Mouse (Mus musculus) CH12.LX (cell line): ENCODE measurements around the gene Hnrnpul1. TPM values are rescaled to one million over a fixed set of nuclear protein-coding genes. Genes with fewer than 3 reads are reported as not detected.

Experiments used
- DNase-seq: peaks from one replicate; pipeline ENCODE4 v3.0.0-alpha.2; 2013; ENCODE audit errors: extremely low read depth
- H3K27ac ChIP-seq: 2 replicates; pipeline ENCODE4 v1.5.1; 2012; ENCODE audit warnings: low read depth, mild to moderate bottlenecking, control low read depth, moderate library complexity; ENCODE audit not compliant: insufficient read depth
- H3K27me3 ChIP-seq: replicated peaks from 2 replicates; pipeline ENCODE3; 2012; ENCODE audit warnings: inconsistent platforms
- H3K36me3 ChIP-seq, 2 experiments: replicated peaks in 1 of 2; 2 replicates each; pipeline versions ENCODE3 to v1.6.1; 2012; ENCODE audit warnings: inconsistent platforms in 1 of 2, low read length in 1 of 2, mild to moderate bottlenecking in 1 of 2, mixed read lengths in 1 of 2, moderate library complexity in 1 of 2; ENCODE audit not compliant: control insufficient read depth in 1 of 2, insufficient read depth in 1 of 2
- H3K4me1 ChIP-seq, 2 experiments: 2 replicates each; pipeline ENCODE4 v1.6.1; 2012; ENCODE audit warnings: inconsistent platforms in 1 of 2, moderate library complexity in 1 of 2; ENCODE audit not compliant: insufficient read depth in 2 of 2, control insufficient read depth in 1 of 2
- H3K4me2 ChIP-seq: 2 replicates; pipeline ENCODE4 v1.6.1; 2012; ENCODE audit warnings: low read depth, mild to moderate bottlenecking, control low read depth; ENCODE audit not compliant: poor library complexity, insufficient read depth, severe bottlenecking
- H3K4me3 ChIP-seq, 3 experiments: fragments of 150-350 bp in 1 of 3; sonication (generic) in 1 of 3; replicated peaks in 1 of 3; 2 replicates each; pipeline versions ENCODE3 to v1.5.1; 2011 to 2012; ENCODE audit warnings: low read depth in 2 of 3, low read length in 2 of 3, mild to moderate bottlenecking in 2 of 3, moderate library complexity in 2 of 3, control low read depth in 1 of 3, improper control_type of control experiment in 1 of 3, inconsistent platforms in 1 of 3, mixed read lengths in 1 of 3; ENCODE audit not compliant: poor library complexity in 1 of 3
- H3K79me2 ChIP-seq: replicated peaks from 2 replicates; pipeline ENCODE4 v1.6.1; 2012; ENCODE audit warnings: mild to moderate bottlenecking, moderate library complexity; ENCODE audit not compliant: control insufficient read depth, poor library complexity, insufficient read depth, severe bottlenecking; ENCODE audit errors: extremely low read depth
- H3K9ac ChIP-seq: 2 replicates; pipeline ENCODE4 v1.6.1; 2012; ENCODE audit warnings: low read depth, mild to moderate bottlenecking, control low read depth, moderate library complexity; ENCODE audit not compliant: insufficient read depth
- H3K9me3 ChIP-seq: replicated peaks from 2 replicates; pipeline ENCODE3; 2012; ENCODE audit warnings: low read length, inconsistent platforms, mixed read lengths
- BHLHE40 ChIP-seq: IDR thresholded peaks from 2 replicates; pipeline ENCODE4 v1.6.1; 2011; ENCODE audit warnings: mild to moderate bottlenecking, low read depth, low read length, improper control_type of control experiment
- CHD1 ChIP-seq: IDR thresholded peaks from 2 replicates; pipeline ENCODE4 v1.6.1; 2012; ENCODE audit warnings: low read depth, low read length, improper control_type of control experiment, inconsistent platforms
- CHD2 ChIP-seq: IDR thresholded peaks from 2 replicates; pipeline ENCODE4 v1.6.1; 2011; ENCODE audit warnings: low read length, improper control_type of control experiment
- CTCF ChIP-seq, 2 experiments: IDR thresholded peaks in 1 of 2; conservative IDR thresholded peaks in 1 of 2; 2 replicates each; pipeline ENCODE4 v1.5.1; 2011 to 2012; ENCODE audit warnings: low read depth in 2 of 2, low read length in 2 of 2, improper control_type of control experiment in 1 of 2, inconsistent platforms in 1 of 2, mild to moderate bottlenecking in 1 of 2, moderate library complexity in 1 of 2
- E2F4 ChIP-seq: IDR thresholded peaks from 2 replicates; pipeline ENCODE4 v1.6.1; 2011; ENCODE audit warnings: low read depth, low read length, improper control_type of control experiment; ENCODE audit not compliant: insufficient replicate concordance
- ELF1 ChIP-seq: IDR thresholded peaks from 2 replicates; pipeline ENCODE4 v1.6.1; 2014; ENCODE audit warnings: low read depth, mild to moderate bottlenecking, inconsistent platforms, low read length, improper control_type of control experiment
- EP300 ChIP-seq: IDR thresholded peaks from 2 replicates; pipeline ENCODE4 v1.6.1; 2011; ENCODE audit warnings: low read length, improper control_type of control experiment
- ETS1 ChIP-seq: conservative IDR thresholded peaks from 2 replicates; pipeline ENCODE4 v1.6.1; 2012; ENCODE audit warnings: low read depth, mild to moderate bottlenecking, inconsistent platforms, low read length, improper control_type of control experiment, moderate library complexity
- GABPA ChIP-seq: IDR thresholded peaks from 2 replicates; pipeline ENCODE4 v1.6.1; 2012; ENCODE audit warnings: low read depth, low read length, improper control_type of control experiment, inconsistent platforms; ENCODE audit not compliant: insufficient replicate concordance
- HCFC1 ChIP-seq: IDR thresholded peaks from 2 replicates; pipeline ENCODE4 v1.6.1; 2012; ENCODE audit warnings: low read depth, mild to moderate bottlenecking, inconsistent platforms, low read length, improper control_type of control experiment
- IRF4 ChIP-seq: IDR thresholded peaks from 2 replicates; pipeline ENCODE4 v1.6.1; 2014; ENCODE audit warnings: low read depth, mild to moderate bottlenecking, inconsistent platforms, low read length, improper control_type of control experiment
- JUN ChIP-seq: IDR thresholded peaks from 2 replicates; pipeline ENCODE4 v1.6.1; 2011; ENCODE audit warnings: low read depth, mild to moderate bottlenecking, low read length, improper control_type of control experiment, moderate library complexity; ENCODE audit not compliant: insufficient read depth
- JUND ChIP-seq: conservative IDR thresholded peaks from 2 replicates; pipeline ENCODE4 v1.6.1; 2011; ENCODE audit warnings: low read depth, low read length, improper control_type of control experiment
- KAT2A ChIP-seq: IDR thresholded peaks from 2 replicates; pipeline ENCODE4 v1.6.1; 2012; ENCODE audit warnings: low read length, improper control_type of control experiment, inconsistent platforms; ENCODE audit not compliant: insufficient replicate concordance
- MAFK ChIP-seq: IDR thresholded peaks from 2 replicates; pipeline ENCODE4 v1.6.1; 2011; ENCODE audit warnings: low read length, improper control_type of control experiment; ENCODE audit not compliant: insufficient replicate concordance
- MAX ChIP-seq: IDR thresholded peaks from 2 replicates; pipeline ENCODE4 v1.6.1; 2011; ENCODE audit warnings: low read length, improper control_type of control experiment
- MAZ ChIP-seq: IDR thresholded peaks from 2 replicates; pipeline ENCODE4 v1.6.1; 2012; ENCODE audit warnings: low read depth, mild to moderate bottlenecking, inconsistent platforms, low read length, improper control_type of control experiment, moderate library complexity
- MEF2A ChIP-seq: IDR thresholded peaks from 2 replicates; pipeline ENCODE4 v1.6.1; 2014; ENCODE audit warnings: low read depth, mild to moderate bottlenecking, inconsistent platforms, low read length, improper control_type of control experiment, borderline replicate concordance
- MXI1 ChIP-seq: IDR thresholded peaks from 2 replicates; pipeline ENCODE4 v1.6.1; 2011; ENCODE audit warnings: mild to moderate bottlenecking, low read depth, low read length, improper control_type of control experiment
- MYC ChIP-seq: IDR thresholded peaks from 2 replicates; pipeline ENCODE4 v1.6.1; 2011; ENCODE audit warnings: low read depth, mild to moderate bottlenecking, improper control_type of control experiment, low read length
- NELFE ChIP-seq: IDR thresholded peaks from 2 replicates; pipeline ENCODE4 v1.6.1; 2011; ENCODE audit warnings: low read depth, low read length, improper control_type of control experiment
- NRF1 ChIP-seq: IDR thresholded peaks from 2 replicates; pipeline ENCODE4 v1.6.1; 2014; ENCODE audit warnings: low read depth, mild to moderate bottlenecking, inconsistent platforms, low read length, improper control_type of control experiment, moderate library complexity
- PAX5 ChIP-seq: IDR thresholded peaks from 2 replicates; pipeline ENCODE4 v1.6.1; 2012; ENCODE audit warnings: low read length, inconsistent platforms, mixed read lengths
- POLR2A ChIP-seq: IDR thresholded peaks from 2 replicates; pipeline ENCODE4 v1.6.1; 2011; ENCODE audit warnings: low read depth, mild to moderate bottlenecking, improper control_type of control experiment, low read length
- POLR2AphosphoS2 ChIP-seq: IDR thresholded peaks from 2 replicates; pipeline ENCODE4 v1.6.1; 2011; ENCODE audit warnings: low read depth, low read length, improper control_type of control experiment
- RAD21 ChIP-seq: IDR thresholded peaks from 2 replicates; pipeline ENCODE4 v1.6.1; 2011; ENCODE audit warnings: low read depth, mild to moderate bottlenecking, low read length, improper control_type of control experiment, moderate library complexity
- RCOR1 ChIP-seq: conservative IDR thresholded peaks from 2 replicates; pipeline ENCODE4 v1.6.1; 2012; ENCODE audit warnings: low read depth, mild to moderate bottlenecking, inconsistent platforms, low read length, improper control_type of control experiment
- SIN3A ChIP-seq: IDR thresholded peaks from 2 replicates; pipeline ENCODE4 v1.6.1; 2012; ENCODE audit warnings: low read length, improper control_type of control experiment, inconsistent platforms
- SMC3 ChIP-seq: IDR thresholded peaks from 2 replicates; pipeline ENCODE4 v1.6.1; 2011; ENCODE audit warnings: low read depth, low read length, improper control_type of control experiment
- TBP ChIP-seq: conservative IDR thresholded peaks from 2 replicates; pipeline ENCODE4 v1.6.1; 2011; ENCODE audit warnings: low read depth, low read length, improper control_type of control experiment
- TCF12 ChIP-seq: IDR thresholded peaks from 2 replicates; pipeline ENCODE4 v1.6.1; 2014; ENCODE audit warnings: low read depth, mild to moderate bottlenecking, inconsistent platforms, low read length, improper control_type of control experiment
- UBTF ChIP-seq: IDR thresholded peaks from 2 replicates; pipeline ENCODE4 v1.6.1; 2012; ENCODE audit warnings: low read depth, mild to moderate bottlenecking, inconsistent platforms, low read length, improper control_type of control experiment, moderate library complexity
- USF1 ChIP-seq: IDR thresholded peaks from 2 replicates; pipeline ENCODE4 v1.6.1; 2014; ENCODE audit warnings: low read depth, mild to moderate bottlenecking, inconsistent platforms, low read length, improper control_type of control experiment
- USF2 ChIP-seq: conservative IDR thresholded peaks from 2 replicates; pipeline ENCODE4 v1.6.1; 2011; ENCODE audit warnings: low read depth, low read length, improper control_type of control experiment
- ZC3H11A ChIP-seq: IDR thresholded peaks from 2 replicates; pipeline ENCODE4 v1.6.1; 2012; ENCODE audit warnings: low read depth, mild to moderate bottlenecking, inconsistent platforms, low read length, improper control_type of control experiment
- ZKSCAN1 ChIP-seq: IDR thresholded peaks from 2 replicates; pipeline ENCODE4 v1.6.1; 2012; ENCODE audit warnings: low read depth, inconsistent platforms, low read length, improper control_type of control experiment, borderline replicate concordance
- ZMIZ1 ChIP-seq: IDR thresholded peaks from 2 replicates; pipeline ENCODE4 v1.6.1; 2012; ENCODE audit warnings: low read depth, mild to moderate bottlenecking, inconsistent platforms, low read length, improper control_type of control experiment
- ZNF384 ChIP-seq: IDR thresholded peaks from 2 replicates; pipeline ENCODE4 v1.6.1; 2012; ENCODE audit warnings: low read depth, low read length, improper control_type of control experiment, inconsistent platforms
- dilution Hi-C: fragments of 300-500 bp; cut with MboI; formaldehyde crosslinking; loops from 2 replicates; pipeline ENCODE4 v1.14.3; 2020; ENCODE audit warnings: low sequenced_read_pairs; ENCODE audit not compliant: extremely low pct_unique_long_range_greater_than_20kb, extremely low pct_ligation_motif_present
- in situ Hi-C: fragments of 300-500 bp; cut with MboI; formaldehyde crosslinking; loops from 3 replicates; pipeline ENCODE4 v1.14.3; 2019; ENCODE audit warnings: low sequenced_read_pairs, low pct_ligation_motif_present, low pct_unique_long_range_greater_than_20kb, mixed read lengths
- polyA plus RNA-seq: library from polyadenylated mRNA; unstranded; fragments of >175 nt; gene quantifications from 2 replicates; pipeline ENCODE4 v1.2.1, GENCODE M21; 2012; ENCODE audit warnings: low read depth; ENCODE audit not compliant: insufficient read length
- total RNA-seq, 2 experiments: library from RNA; depleted of rRNA; stranded (reverse); fragments of 300-350 nt in 1 of 2; fragments of >200 nt in 1 of 2; gene quantifications; 2 replicates each; pipeline ENCODE4 v1.2.3; 2012 to 2014

The Hnrnpul1 gene
- total and polyA plus RNA-seq, 3 experiments: 52.6 to 188 (median 72.2) TPM

DNA sequence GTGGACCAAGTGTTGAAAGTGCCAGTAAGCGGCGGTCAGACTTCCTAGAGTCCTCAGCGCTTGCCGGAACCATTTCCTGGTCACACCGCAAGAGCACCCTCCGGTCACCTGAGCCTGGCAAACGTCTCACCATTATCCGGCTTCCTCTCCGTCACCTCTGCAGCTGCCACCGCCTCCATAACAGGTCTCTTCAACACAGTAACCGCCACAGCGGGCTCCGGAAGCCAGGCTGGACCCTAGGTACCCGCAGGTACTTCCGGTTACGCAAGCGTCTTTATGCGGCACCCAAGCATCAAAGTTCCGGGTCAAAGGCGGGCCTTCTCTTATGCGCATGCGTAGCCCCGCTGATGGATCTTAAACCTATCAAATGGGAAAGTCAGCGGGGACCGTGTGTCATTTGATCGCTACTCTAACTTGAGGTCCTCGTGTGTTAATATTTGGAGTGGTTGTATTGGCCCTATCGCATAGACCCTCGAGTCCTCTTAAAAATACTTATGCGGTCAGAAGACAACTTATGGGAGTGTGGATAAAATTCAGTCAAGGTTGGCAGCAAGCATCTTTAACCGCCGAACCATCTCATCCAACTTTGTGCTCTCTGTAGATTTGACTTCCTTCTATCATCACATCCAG lies 35.7 kb downstream of the Hnrnpul1 start, which contains the start of gene Ccdc97:
Gene Ccdc97 (minus strand): TSS at position 301 of the 630 bp plus-strand sequence.
- dilution Hi-C loops (no loop called here), in situ Hi-C loops (loop anchor here (5.0 kb wide), 1 partner anchor 33 kb away; the partner anchor contains the start of gene Hnrnpul1)
- DNase-seq: peak; percentile 98
- Histone ChIP-seq H3K9me3 (no peaks in the 10 kb centered on the region), H3K27me3 (no peaks in the 10 kb centered on the region), H3K4me2 (peak within 1 kb of the TSS; percentile 86), H3K4me3 (peak within 1 kb of the TSS; percentile 66 to 99 (median 72)), H3K4me1 (peaks cover 3 to 27% of the 10 kb centered on the region in 2 experiments; a peak in 3 of 4 replicates), H3K9ac (peak within 1 kb of the TSS; percentile 88), H3K27ac (peak within 1 kb of the TSS; percentile 61), H3K79me2 (peaks cover 15% of the 10 kb centered on the region), H3K36me3 (peaks cover 54 to 72% of the 10 kb centered on the region in 2 experiments)
- TF ChIP-seq CHD1: no peak
- peak; percentile 62 for TF ChIP-seq MAX
- peak; percentile 25 for TF ChIP-seq ETS1
- no peak; the same call in 1 of the 2 replicates for TF ChIP-seq USF1
- peak; percentile 89 for TF ChIP-seq HCFC1
- peak; percentile 84; the same call in 1 of the 2 replicates for TF ChIP-seq MXI1
- TF ChIP-seq RCOR1: no peak
- no peak for TF ChIP-seq MAZ
- peak; percentile 80 for TF ChIP-seq POLR2A
- TF ChIP-seq MEF2A: peak; percentile 34; the same call in 1 of the 2 replicates
- peak; percentile 88 for TF ChIP-seq NELFE
- TF ChIP-seq POLR2AphosphoS2: peak; percentile 99
- TF ChIP-seq ZC3H11A: no peak
- TF ChIP-seq BHLHE40: peak; percentile 70
- TF ChIP-seq UBTF: no peak
- no peak for TF ChIP-seq EP300
- peak; percentile 95 for TF ChIP-seq ELF1
- no peak for TF ChIP-seq RAD21
- TF ChIP-seq SMC3: no peak
- peak; percentile 76; the same call in 1 of the 2 replicates for TF ChIP-seq KAT2A
- 0 out of 2 replicates have a peak, but pooled peaks have one; percentile 4 for TF ChIP-seq MAFK
- no peak for TF ChIP-seq CTCF (conservative IDR thresholded peaks at IDR 0.05 in 1 of 2, IDR thresholded peaks at IDR 0.05 in 1 of 2; ENCODE audit: low read depth in 2 of 2, low read length in 2 of 2)
- TF ChIP-seq GABPA: no peak
- TF ChIP-seq TCF12: peak; percentile 51
- peak; percentile 94 for TF ChIP-seq NRF1
- peak; percentile 65; the same call in 1 of the 2 replicates for TF ChIP-seq E2F4
- TF ChIP-seq JUN: no peak
- peak; percentile 87 for TF ChIP-seq SIN3A
- 0 out of 2 replicates have a peak, but pooled peaks have one; percentile 50 for TF ChIP-seq MYC
- no peak for TF ChIP-seq ZKSCAN1
- peak; percentile 87; the same call in 1 of the 2 replicates for TF ChIP-seq ZMIZ1
- peak; percentile 71; the same call in 1 of the 2 replicates for TF ChIP-seq TBP
- TF ChIP-seq PAX5: no peak
- TF ChIP-seq IRF4: 0 out of 2 replicates have a peak, but pooled peaks have one; percentile 10
- no peak for TF ChIP-seq JUND
- TF ChIP-seq USF2: no peak
- peak; percentile 81 for TF ChIP-seq CHD2
- TF ChIP-seq ZNF384: no peak
